Mouse (Mus musculus): ENCODE data around the gene Slc35f5. TPM values are rescaled to one million over a fixed set of nuclear protein-coding genes. Genes with fewer than 3 reads are reported as not detected.

The Slc35f5 gene
- polyA plus RNA-seq, 1 experiment: 37.1 TPM

- H3K4me1 ChIP-seq (ENCODE audit: control insufficient read depth, insufficient read depth, low read length): no peaks in the 10 kb centered on the region
- no peak overlapping the region for H3K27ac ChIP-seq (ENCODE audit: insufficient read depth, low read depth, low read length)
- TF ChIP-seq POLR2A (IDR thresholded peaks at IDR 0.05; ENCODE audit: borderline replicate concordance, low read depth, low read length) (no peak), CTCF (IDR thresholded peaks at IDR 0.05; ENCODE audit: low read depth, low read length) (no peak)
- no peak overlapping the region for H3K4me3 ChIP-seq (ENCODE audit: insufficient read depth, low read length)
Observed at GRCm38 (mm10) chr1:125568126-125568525, 7.7 kb downstream of the Slc35f5 start.

GRCm38 (mm10) chr1:125574219-125574618, 13.8 kb downstream of the Slc35f5 start:
- TF ChIP-seq CTCF (IDR thresholded peaks at IDR 0.05; ENCODE audit: low read depth, low read length): peak; percentile 74; the same call in 1 of the 2 replicates
- TF ChIP-seq POLR2A (IDR thresholded peaks at IDR 0.05; ENCODE audit: borderline replicate concordance, low read depth, low read length): no peak
- Histone ChIP-seq H3K27ac (ENCODE audit: insufficient read depth, low read depth, low read length) (no peak overlapping the region), H3K4me3 (ENCODE audit: insufficient read depth, low read length) (no peak overlapping the region), H3K4me1 (ENCODE audit: control insufficient read depth, insufficient read depth, low read length) (peaks cover 4% of the 10 kb centered on the region)

GRCm38 (mm10) chr1:125575458-125576114, 15.2 kb downstream of the Slc35f5 start:
- Histone ChIP-seq H3K4me3 (ENCODE audit: insufficient read depth, low read length) (no peak overlapping the region), H3K27ac (ENCODE audit: insufficient read depth, low read depth, low read length) (no peak overlapping the region), H3K4me1 (ENCODE audit: control insufficient read depth, insufficient read depth, low read length) (peaks cover 4% of the 10 kb centered on the region)
- TF ChIP-seq CTCF (IDR thresholded peaks at IDR 0.05; ENCODE audit: low read depth, low read length) (no peak), POLR2A (IDR thresholded peaks at IDR 0.05; ENCODE audit: borderline replicate concordance, low read depth, low read length) (no peak)

- H3K27ac ChIP-seq (ENCODE audit: insufficient read depth, low read depth, low read length): peak overlapping the region; percentile 42
- TF ChIP-seq CTCF (IDR thresholded peaks at IDR 0.05; ENCODE audit: low read depth, low read length) (no peak), POLR2A (IDR thresholded peaks at IDR 0.05; ENCODE audit: borderline replicate concordance, low read depth, low read length) (no peak)
- no peak overlapping the region for H3K4me3 ChIP-seq (ENCODE audit: insufficient read depth, low read length)
- H3K4me1 ChIP-seq (ENCODE audit: control insufficient read depth, insufficient read depth, low read length): peaks cover 4% of the 10 kb centered on the region
Observed at GRCm38 (mm10) chr1:125576965-125577364, 16.6 kb downstream of the Slc35f5 start.

- H3K4me3 ChIP-seq (ENCODE audit: insufficient read depth, low read length): no peak overlapping the region
- no peak overlapping the region for H3K27ac ChIP-seq (ENCODE audit: insufficient read depth, low read depth, low read length)
- peaks cover 4% of the 10 kb centered on the region for H3K4me1 ChIP-seq (ENCODE audit: control insufficient read depth, insufficient read depth, low read length)
- TF ChIP-seq POLR2A (IDR thresholded peaks at IDR 0.05; ENCODE audit: borderline replicate concordance, low read depth, low read length) (no peak), CTCF (IDR thresholded peaks at IDR 0.05; ENCODE audit: low read depth, low read length) (no peak)
Observed at GRCm38 (mm10) chr1:125578091-125578490, 17.7 kb downstream of the Slc35f5 start.

- Histone ChIP-seq H3K4me3 (ENCODE audit: insufficient read depth, low read length) (no peak overlapping the region), H3K27ac (ENCODE audit: insufficient read depth, low read depth, low read length) (no peak overlapping the region), H3K4me1 (ENCODE audit: control insufficient read depth, insufficient read depth, low read length) (peaks cover 4% of the 10 kb centered on the region)
- no peak for TF ChIP-seq CTCF (IDR thresholded peaks at IDR 0.05; ENCODE audit: low read depth, low read length)
- TF ChIP-seq POLR2A (IDR thresholded peaks at IDR 0.05; ENCODE audit: borderline replicate concordance, low read depth, low read length): no peak
Observed at GRCm38 (mm10) chr1:125581134-125581533, 20.7 kb downstream of the Slc35f5 start.

GRCm38 (mm10) chr1:125603620-125604019, 43.2 kb downstream of the Slc35f5 start:
- no peaks in the 10 kb centered on the region for H3K4me1 ChIP-seq (ENCODE audit: control insufficient read depth, insufficient read depth, low read length)
- H3K27ac ChIP-seq (ENCODE audit: insufficient read depth, low read depth, low read length): no peak overlapping the region
- TF ChIP-seq CTCF (IDR thresholded peaks at IDR 0.05; ENCODE audit: low read depth, low read length): no peak
- no peak for TF ChIP-seq POLR2A (IDR thresholded peaks at IDR 0.05; ENCODE audit: borderline replicate concordance, low read depth, low read length)
- no peak overlapping the region for H3K4me3 ChIP-seq (ENCODE audit: insufficient read depth, low read length)

- Histone ChIP-seq H3K4me1 (ENCODE audit: control insufficient read depth, insufficient read depth, low read length) (no peaks in the 10 kb centered on the region), H3K27ac (ENCODE audit: insufficient read depth, low read depth, low read length) (no peak overlapping the region), H3K4me3 (ENCODE audit: insufficient read depth, low read length) (no peak overlapping the region)
- TF ChIP-seq POLR2A (IDR thresholded peaks at IDR 0.05; ENCODE audit: borderline replicate concordance, low read depth, low read length): no peak
- peak; percentile 85 for TF ChIP-seq CTCF (IDR thresholded peaks at IDR 0.05; ENCODE audit: low read depth, low read length)
Observed at GRCm38 (mm10) chr1:125607087-125607803, 46.9 kb downstream of the Slc35f5 start.

- Histone ChIP-seq H3K27ac (ENCODE audit: insufficient read depth, low read depth, low read length) (no peak overlapping the region), H3K4me3 (ENCODE audit: insufficient read depth, low read length) (no peak overlapping the region), H3K4me1 (ENCODE audit: control insufficient read depth, insufficient read depth, low read length) (no peaks in the 10 kb centered on the region)
- TF ChIP-seq POLR2A (IDR thresholded peaks at IDR 0.05; ENCODE audit: borderline replicate concordance, low read depth, low read length) (no peak), CTCF (IDR thresholded peaks at IDR 0.05; ENCODE audit: low read depth, low read length) (no peak)
Observed at GRCm38 (mm10) chr1:125624376-125625076, 64.1 kb downstream of the Slc35f5 start.

All from bone marrow macrophage, adult 2 months (primary cell).